Mouse (Mus musculus) sigmoid colon, adult 10 weeks (tissue): ENCODE results near the gene Tex52. TPM values are rescaled to one million over a fixed set of nuclear protein-coding genes. Genes with fewer than 3 reads are reported as not detected.

Experiments used
- polyA plus RNA-seq: library from polyadenylated mRNA; stranded (reverse); fragments of 350-450 nt; fragmentation: Illumina TruSeq; extraction: RNeasy Lipid Tissue Mini Kit (QIAGEN cat#74804); gene quantifications from one replicate; pipeline ENCODE4 v1.2.3, GENCODE M21; 2014; ENCODE audit warnings: low read depth, low replicate concordance

Tex52 gene
- polyA plus RNA-seq, result not detected

GRCm38 (mm10) chr6:128375192-128375591, at the start of gene Tex52, which contains the start of gene Gm44596:
Tex52 (plus strand) TSS chr6:128375456.
Gm44596 (plus strand) TSS chr6:128375503.

GRCm38 (mm10) chr6:128355726-128356416, 19.4 kb upstream of the Tex52 start, which contains the start of gene Tulp3:
Tulp3 (minus strand) TSS chr6:128355851.

GRCm38 (mm10) chr6:128362381-128363006, 12.8 kb upstream of the Tex52 start, which contains the start of the genes Rhno1 and Foxm1:
Rhno1 (minus strand) TSS chr6:128362911.
Foxm1 (plus strand) TSS chr6:128362967.

GRCm38 (mm10) chr6:128398996-128399395, 23.7 kb downstream of the Tex52 start, which contains the start of gene Nrip2:
Nrip2 (plus strand) TSS chr6:128399296.

GRCm38 (mm10) chr6:128424269-128425019, 49.2 kb downstream of the Tex52 start, which contains the start of gene Itfg2:
Itfg2 (minus strand) TSS chr6:128424931.

Other genes with a start within 250 kb of the Tex52 start
- gene Tspan9, start 231.9 kb upstream of the Tex52 start, polyA plus RNA-seq, result 2.6 TPM
- 1.4 TPM for gene Tead4, start 74.6 kb upstream of the Tex52 start, polyA plus RNA-seq
- 0.95 TPM for gene Tulp3, start 19.6 kb upstream of the Tex52 start, polyA plus RNA-seq
- 9.6 TPM for gene Rhno1, start 12.5 kb upstream of the Tex52 start, polyA plus RNA-seq
- gene Foxm1, start 12.5 kb upstream of the Tex52 start, polyA plus RNA-seq, result 3.5 TPM
- not detected for gene Gm44596, start within 50 bp of the Tex52 start, polyA plus RNA-seq
- gene Nrip2, start 23.8 kb downstream of the Tex52 start, polyA plus RNA-seq, result 0.69 TPM
- 4.5 TPM for gene Itfg2, start 49.5 kb downstream of the Tex52 start, polyA plus RNA-seq
- 35.1 TPM for gene Fkbp4, start 63.2 kb downstream of the Tex52 start, polyA plus RNA-seq
- gene Pzp, start 151.3 kb downstream of the Tex52 start, polyA plus RNA-seq, result not detected
- gene A2ml1, start 206.2 kb downstream of the Tex52 start, polyA plus RNA-seq, result 3.2 TPM
- 0.47 TPM for gene Klrb1a, start 248.1 kb downstream of the Tex52 start, polyA plus RNA-seq